Mouse (Mus musculus): ENCODE measurements at regions not wholly inside any gene's neighbourhood (a gene's known extent, or its start where the extent isn't known, plus 50 kb on each side); places are given as distances from the start of the nearest gene placed in this dataset.

DNA sequence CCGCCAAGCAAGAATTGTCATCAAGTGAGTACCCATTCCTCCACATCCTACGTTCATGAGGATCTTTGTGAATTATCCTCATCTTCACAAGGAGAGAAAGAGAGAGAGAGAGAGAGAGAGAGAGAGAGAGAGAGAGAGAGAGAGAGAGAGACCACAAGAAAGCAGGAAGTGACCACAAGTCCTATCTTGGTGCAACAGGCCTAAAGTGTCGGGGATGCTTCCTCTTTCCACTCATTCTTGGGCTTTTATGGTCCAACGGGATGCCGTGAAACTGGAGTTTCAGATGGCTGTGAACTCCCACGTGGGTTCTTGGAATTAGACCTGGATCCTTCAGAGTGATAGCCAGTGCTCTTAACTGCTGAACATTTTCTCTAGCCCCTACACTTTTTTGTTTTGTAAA is 53.1 kb upstream of the Rai14 start:
- no peak for DNase-seq (ENCODE audit: low spot score in 2 of 2)

DNA sequence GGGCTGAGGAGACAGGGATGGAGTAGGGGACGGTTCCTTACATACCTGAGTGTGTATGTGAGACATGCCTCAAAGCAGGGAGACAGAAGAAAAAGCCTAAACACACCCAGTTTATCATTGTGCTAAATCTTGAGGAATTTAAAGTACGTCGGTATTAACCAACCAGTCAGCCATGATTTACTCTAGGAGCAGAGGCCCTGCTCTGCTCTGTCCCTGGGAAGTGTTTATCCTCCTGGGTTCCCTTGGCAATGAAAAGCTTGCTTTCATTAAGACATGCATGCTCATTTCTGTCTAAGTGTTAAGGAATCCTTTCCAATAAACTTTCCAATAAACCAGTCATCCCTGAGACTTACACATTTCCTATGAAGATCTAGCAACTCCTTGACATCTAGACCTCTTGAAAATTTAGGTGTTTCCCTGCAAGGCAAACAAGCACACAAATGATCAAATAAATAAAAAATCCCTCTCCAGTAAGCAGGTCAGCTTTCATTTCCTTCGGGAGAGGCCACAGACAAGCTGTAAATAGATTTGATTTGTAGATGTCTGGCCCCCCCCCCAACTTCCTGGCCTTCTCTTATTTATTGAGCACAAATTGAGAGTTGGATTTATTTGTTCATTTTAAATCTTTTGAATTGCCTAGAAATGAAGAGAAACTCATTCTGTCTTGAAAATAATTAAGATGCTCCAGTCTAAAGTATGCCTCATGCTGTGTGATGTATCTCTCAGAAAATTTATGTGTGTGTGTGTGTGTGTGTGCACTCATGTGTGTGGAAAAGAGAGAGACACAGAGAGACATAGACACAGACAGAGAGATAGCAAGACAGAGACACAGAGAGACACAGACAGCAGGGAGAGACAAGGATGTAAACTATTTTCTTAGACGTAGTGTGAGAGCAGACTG is 56.2 kb upstream of the Rai14 start:
- DNase-seq (ENCODE audit: low spot score in 2 of 2) = no peak

DNA sequence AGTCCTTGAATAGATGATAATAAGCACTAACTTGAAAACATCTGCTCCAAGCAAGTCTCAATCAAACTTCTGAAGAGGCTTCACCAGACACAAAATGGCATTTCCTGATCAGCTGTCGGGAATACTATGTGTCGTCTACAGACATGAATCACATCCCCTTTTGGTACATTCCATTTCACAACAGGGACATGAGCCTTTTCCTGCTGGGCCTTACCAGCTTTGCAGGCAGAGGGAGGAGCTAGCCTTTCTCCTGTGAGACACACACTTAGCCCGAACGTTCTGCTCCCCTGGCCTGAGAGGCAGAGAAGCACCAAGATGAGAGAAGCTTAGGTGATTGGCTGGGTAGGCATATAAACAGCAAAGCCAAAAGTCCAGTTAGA is 56.9 kb upstream of the Rai14 start:
- no peak for DNase-seq (ENCODE audit: low spot score in 2 of 2)

DNA sequence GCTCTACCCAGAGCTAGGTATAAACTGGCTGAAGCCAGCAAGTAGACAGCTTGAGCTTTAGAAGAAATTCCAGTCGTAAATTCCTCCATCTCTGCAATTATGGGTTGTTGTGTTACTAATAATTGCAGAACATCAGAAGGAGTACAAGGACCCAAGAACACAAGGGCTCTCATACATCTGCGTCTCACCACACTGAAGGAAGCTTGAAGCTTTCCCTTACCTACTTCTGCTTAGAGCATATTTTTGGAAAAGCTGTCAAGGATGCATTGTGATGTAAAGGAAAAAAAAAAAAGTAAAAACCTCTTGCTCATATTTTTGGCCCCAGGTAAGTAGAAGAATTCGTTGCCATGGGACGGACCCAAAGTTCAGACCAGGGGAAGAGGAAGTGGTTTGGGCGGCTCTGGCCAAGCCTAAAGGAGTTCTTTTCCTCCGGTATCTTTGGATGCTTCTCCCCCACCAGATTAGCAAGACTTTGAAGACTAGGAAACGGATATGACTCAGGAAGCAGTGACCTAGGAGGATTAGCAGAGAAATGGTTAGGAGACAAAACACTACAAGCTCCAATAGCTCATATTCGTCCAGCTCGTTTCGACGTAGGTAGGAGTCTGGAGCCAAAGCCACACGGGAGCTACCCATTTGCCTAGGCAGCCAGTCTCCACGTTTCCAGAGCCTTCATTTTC is 65.7 kb upstream of the Rai14 start:
- DNase-seq (ENCODE audit: low spot score in 2 of 2) = no peak

GRCm38 (mm10) chr15:10789371-10789770 is 74.9 kb upstream of the Rai14 start:
- no peak for DNase-seq (ENCODE audit: low spot score in 2 of 2)

DNA sequence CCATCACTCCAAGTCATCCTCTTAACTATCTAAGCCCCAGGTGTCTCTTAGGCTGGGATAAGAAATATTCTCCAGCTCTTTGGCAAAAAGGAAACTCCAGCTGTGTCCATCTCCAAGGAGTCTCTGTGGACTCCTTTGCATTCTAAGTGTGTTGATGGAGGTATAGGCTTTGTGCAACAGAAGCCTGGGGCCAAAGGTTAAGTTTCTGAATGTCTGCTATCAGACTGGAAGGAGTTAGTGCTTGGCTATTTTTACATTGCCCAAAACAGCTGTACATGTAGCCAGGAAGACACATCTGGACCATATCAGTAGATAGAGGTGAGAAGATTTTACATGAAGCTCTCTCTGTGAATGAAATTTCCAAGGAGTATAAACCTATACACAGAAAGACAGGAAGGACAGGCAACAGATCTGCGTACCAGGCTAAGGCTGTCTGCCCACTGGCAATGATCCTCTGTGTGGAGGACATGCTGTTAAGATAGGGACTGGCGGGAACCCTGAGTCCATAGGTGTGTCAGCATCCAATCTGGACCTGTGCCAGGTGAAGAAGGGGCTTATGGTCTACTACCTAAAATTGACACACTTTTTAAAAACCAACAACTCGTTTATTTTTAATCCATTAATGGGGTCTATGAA is 76.6 kb upstream of the Rai14 start:
- DNase-seq (ENCODE audit: low spot score in 2 of 2) = no peak

DNA sequence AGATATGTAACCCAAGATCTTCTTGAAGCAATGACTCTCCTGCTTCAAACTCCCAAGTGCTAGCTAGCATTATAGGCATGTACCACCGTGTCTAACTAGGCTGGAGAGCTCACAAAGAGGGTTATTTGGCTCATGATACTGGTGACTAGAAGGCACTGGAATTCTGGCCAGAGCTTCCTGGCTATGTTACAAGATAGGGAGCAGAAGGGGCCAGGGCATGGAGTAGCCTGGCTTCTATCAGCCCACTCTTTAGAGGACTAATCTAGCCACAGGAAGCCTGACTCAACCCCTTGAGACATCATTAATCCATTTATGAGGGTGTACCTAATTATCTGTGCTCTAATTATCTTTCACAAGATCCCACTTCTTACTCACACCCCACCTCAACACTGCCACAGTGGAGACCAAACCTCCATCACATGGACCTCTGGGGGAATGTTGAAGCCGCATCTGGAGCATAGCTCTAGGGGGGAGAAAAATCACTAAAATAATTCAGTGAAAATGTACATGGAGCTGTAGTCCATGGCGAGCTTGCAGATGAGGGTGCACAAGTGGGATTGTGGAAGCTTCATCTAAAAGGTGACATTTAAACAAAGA is 77.2 kb upstream of the Rai14 start:
- no peak for DNase-seq (ENCODE audit: low spot score in 2 of 2)

DNA sequence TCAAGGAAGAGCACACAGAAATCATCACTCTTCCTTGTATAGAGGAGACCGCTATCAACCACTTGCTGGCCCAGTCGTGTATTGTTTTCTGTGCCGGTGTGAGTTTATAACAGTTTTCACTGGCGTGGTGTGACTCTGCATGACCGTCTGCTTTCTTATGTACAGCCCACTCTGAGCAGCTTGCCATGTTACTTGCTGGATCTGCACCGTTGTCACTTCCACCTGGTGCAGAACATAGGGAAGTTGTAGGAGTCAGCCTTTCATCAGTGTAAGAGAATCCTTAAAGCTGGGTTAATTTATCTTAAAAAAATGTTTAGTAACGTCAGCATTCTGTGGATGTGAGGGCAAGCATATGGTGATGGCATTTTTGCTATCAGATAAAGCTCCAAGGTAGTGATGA is 77.7 kb upstream of the Rai14 start:
- no peak for DNase-seq (ENCODE audit: low spot score in 2 of 2)

DNA sequence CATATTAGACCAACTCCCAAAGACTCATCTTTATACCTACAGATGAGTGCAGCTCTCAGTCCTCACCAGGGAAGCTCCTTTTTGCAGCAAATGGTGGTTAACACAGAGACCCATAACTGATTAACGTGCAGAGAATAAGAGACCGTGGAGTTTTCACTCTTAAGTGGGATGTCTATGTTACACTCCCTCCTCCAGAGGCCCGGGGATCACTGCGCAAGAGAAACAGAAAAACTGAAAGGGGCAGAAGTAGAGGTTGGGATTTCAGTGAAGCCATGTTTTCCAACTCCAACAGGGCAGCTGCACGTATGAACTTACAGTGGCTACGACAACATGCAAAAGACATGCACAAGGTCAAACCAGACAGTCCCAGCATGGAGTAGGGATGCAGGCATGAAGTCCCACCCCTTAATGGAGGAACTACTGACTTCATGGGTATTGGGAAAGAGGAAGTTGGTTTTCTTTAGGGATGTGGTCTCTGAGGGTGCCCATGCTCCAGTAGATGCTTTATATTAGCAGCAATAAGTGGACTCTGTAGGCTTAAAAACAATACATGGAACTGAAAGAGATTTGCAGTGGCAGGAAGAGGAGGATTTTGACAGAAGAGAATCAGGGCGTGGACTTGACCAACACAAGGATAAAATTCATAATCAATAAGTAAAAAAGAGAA is 80.8 kb upstream of the Rai14 start:
- no peak for DNase-seq (ENCODE audit: low spot score in 2 of 2)

DNA sequence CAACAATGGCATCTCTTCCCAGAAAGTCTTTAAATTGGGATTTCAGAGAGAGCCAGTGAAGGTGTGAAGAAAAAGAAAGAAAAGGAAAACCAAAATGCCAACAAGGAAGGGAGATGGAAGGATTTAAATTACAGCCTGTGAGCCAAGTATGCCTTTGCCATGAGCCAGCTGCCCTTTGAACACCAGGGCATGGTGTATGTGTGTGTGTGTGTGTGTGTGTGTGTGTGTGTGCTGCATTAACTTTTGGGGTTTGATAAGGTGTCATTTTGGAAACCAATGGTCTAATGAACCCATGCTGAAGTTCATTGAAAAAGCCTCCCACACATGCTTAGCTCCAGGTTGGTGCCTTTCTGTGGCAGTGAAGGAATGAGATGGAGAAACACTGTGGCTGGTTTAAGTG is 85.2 kb upstream of the Rai14 start:
- no peak for DNase-seq (ENCODE audit: low spot score in 2 of 2)

GRCm38 (mm10) chr15:10814195-10814594 is 99.8 kb upstream of the Rai14 start:
- no peak for DNase-seq (ENCODE audit: low spot score in 2 of 2)

DNA sequence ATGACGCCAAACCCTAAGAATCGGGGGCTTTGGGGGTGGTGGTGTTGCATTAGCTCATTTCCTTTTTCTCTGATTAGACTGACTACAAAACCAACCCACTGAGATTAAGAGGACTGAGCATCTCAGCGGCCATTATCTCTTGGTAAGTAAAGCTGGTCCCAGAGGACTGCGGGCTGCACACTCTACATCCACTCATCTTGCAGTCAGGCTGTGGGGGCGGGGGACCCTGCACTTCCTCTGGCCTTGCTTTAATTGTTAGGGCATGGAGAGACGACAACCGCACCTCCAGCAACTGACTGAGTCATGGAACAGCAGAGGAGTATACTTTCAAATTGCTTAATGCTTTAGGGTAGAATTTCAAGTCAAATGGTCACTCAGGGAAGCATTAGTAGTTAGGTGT is 100.3 kb upstream of the Rai14 start:
- DNase-seq (ENCODE audit: low spot score in 2 of 2) = no peak

DNA sequence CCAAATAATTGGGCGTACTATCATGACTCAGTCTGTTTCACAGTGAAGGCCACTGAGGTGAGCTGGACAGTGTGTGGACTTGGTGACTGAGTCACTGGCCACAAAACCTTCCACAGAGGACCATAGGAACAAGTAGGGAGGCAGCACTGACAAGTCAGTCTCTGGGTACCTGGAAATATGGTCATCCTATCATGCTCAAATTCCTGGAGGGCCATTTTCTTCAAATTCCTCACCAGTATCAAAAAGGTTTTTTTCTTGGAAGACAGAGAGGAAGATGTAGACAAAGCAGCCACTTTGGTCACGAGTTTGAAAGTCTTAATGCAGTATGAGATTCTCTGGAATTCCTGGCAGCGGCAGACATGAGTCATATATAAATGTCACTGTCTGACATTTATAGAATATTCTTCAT is 101.8 kb upstream of the Rai14 start:
- DNase-seq (ENCODE audit: low spot score in 2 of 2) = no peak

DNA sequence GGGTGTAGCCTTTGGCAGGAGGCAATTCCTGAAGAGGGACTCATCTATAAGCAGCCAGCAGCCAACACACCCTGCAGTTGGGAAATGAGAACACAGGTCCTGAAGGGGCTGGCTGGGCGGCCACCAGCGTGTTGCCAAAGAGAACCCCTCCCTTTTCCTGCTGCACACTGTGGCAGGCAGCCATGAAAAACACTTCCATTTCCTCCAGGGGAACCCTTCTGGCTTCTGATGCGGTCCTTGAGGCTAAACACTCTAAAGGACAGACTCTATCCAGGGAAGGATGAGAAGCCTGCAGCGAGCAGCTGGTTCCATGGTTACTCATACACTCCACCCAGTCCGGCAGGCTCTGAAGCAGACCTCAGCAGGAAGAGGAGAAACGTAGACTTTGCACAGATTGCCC is 103.8 kb upstream of the Rai14 start:
- peak; percentile 34 to 77 for DNase-seq (ENCODE audit: low spot score in 2 of 2)

GRCm38 (mm10) chr15:10818706-10819105 is 104.3 kb upstream of the Rai14 start:
- DNase-seq (ENCODE audit: low spot score in 2 of 2) = no peak

GRCm38 (mm10) chr15:10823933-10824332 is 109.5 kb upstream of the Rai14 start:
- no peak for DNase-seq (ENCODE audit: low spot score in 2 of 2)

GRCm38 (mm10) chr15:10829588-10829987 is 115.2 kb upstream of the Rai14 start:
- DNase-seq (ENCODE audit: low spot score in 2 of 2) = no peak

DNA sequence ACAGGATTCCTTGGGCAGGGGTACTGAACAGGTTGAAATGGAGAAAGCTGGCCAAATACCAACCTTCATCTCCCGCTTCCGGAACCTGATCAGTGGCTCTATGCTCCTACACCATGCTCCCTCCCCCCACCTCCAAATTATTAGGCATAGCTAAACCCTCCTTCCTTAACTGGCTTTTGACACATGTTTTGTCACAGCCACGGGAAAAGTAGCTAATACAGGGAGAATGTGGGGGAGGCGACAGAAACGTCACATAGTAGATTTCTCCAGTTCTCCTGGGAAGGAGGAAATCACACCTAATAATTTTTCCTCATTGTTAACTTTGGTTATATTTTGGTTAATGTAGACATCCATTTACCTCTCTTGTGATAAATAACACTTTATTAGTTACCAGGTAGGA is 116.1 kb upstream of the Rai14 start:
- no peak for DNase-seq (ENCODE audit: low spot score in 2 of 2)

GRCm38 (mm10) chr15:10831106-10831505 is 116.7 kb upstream of the Rai14 start:
- no peak for DNase-seq (ENCODE audit: low spot score in 2 of 2)

DNA sequence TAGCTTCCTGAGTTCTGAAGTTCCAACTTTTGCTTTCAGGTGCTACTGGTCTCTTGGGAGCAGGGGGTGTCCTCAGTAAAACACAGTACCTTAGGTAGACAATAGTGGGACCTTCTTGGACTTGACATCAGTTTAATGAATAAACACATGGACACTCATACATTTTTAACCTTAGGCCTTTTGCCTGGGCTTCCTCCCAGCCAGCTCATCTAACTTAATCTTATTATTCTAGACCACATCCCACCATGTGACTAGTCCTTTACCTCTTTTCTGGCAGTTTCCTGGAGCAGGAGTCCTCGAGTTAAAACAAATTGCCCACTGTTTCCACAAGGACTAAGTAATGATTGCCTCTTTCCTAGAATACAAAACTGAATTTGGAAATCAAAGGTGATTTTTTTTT is 117.9 kb upstream of the Rai14 start:
- DNase-seq (ENCODE audit: low spot score in 2 of 2) = no peak

DNA sequence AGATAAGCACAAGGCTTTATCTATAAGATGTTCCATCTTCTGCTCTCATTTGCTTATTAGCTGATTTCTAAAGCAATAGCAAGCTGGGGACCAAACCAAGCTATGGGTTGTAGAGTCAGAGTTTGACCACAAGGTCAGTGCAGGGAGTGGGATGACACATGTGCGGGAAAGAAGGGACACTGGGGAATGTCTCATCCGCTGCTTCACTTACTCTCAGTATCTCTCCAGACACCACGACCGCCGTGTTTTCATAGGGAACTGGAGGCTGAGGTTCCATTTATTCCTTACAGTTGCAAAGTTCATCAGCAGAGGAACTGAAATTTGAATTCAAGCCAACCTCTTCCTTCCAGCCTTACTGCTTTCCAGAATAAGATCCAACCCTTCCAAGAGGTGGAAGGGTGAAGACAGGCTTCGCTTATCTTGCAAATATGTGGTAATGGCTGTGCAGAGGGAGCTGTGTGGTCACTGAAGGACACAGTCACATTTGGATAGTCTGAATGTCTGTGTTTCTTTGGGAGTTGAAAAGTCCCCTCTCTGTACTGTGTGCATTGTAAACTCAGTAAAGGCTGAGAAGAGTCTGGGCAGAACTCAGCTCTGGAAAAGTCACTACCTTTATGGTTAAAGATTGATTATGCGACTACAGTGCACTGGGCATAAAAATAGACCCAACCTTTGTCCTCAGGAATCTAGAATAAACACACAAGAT is 118.1 kb upstream of the C1qtnf3 start:
- DNase-seq (ENCODE audit: low spot score in 2 of 2) = no peak

All from urinary bladder, adult 18-20 months (tissue).